Mouse (Mus musculus): ENCODE measurements around the gene Zfp518b. TPM values are rescaled to one million over a fixed set of nuclear protein-coding genes. Genes with fewer than 3 reads are reported as not detected.
A peak's percentile ranks its signal among the peaks of the same experiment; 100 is the strongest.

Zfp518b gene
- polyA plus RNA-seq (2015; fragmentation: Nextera tagmentation; extraction: Ambion mirVana): 15.2 and 18.1 TPM in 2 replicates

- no peaks in the 10 kb centered on the region for H3K9me3 ChIP-seq
- peak within 1 kb of the TSS; percentile 90 for H3K27ac ChIP-seq
- H3K36me3 ChIP-seq: peaks cover 31% of the 10 kb centered on the region
- peak; percentile 95 for ATAC-seq (ENCODE audit: borderline replicate concordance, extremely low read depth, low FRiP score, low TSS enrichment)
- H3K4me3 ChIP-seq: peak within 1 kb of the TSS; percentile 91
- H3K27me3 ChIP-seq: no peaks in the 10 kb centered on the region
- H3K9ac ChIP-seq: peak within 1 kb of the TSS; percentile 96
- peaks cover 7% of the 10 kb centered on the region for H3K4me1 ChIP-seq
- WGBS: under 1% methylated on average over 89 of the region's 89 CpGs
- peak within 1 kb of the TSS; percentile 85 for H3K4me2 ChIP-seq
Observed at GRCm38 (mm10) chr5:38684164-38684911, at the start of gene Zfp518b. Gene Zfp518b, minus strand, starts transcription at chr5:38684826.

DNA sequence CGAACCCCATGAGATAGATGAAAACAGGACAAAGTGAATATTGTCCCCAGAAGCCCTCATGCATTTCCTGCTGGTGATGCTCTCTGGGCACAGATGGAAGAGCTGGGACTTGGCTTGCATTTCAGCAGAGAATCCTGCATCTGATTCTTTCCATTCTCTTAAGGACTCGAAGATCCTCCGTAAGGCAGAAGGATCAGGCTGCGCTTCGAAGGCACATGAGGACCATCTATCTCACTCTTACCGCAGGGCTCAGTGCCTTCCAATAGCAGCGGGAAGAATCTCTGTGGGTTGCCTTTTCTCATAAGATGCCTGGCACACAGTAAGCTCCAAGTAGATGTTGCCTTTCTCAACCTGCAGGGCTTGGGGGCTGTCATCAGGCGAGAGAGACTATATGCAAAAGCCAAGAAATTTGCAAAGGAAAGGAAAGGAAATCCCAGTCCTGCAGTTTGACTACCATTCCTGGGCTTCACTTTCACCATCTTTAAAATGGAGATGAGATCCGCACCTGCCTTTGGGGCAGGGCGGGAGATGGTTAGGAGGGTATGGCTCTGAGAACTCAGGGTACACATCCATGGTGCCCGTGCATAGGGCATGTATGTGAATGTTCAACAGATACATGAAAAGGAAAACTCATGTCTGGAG is 24.4 kb upstream of the Zfp518b start:
- 65% methylated on average over 11 of the region's 11 CpGs for WGBS
- Histone ChIP-seq H3K4me3 (no peak overlapping the region), H3K9ac (no peak overlapping the region), H3K27ac (no peak overlapping the region), H3K4me1 (no peaks in the 10 kb centered on the region), H3K9me3 (no peaks in the 10 kb centered on the region), H3K27me3 (no peaks in the 10 kb centered on the region), H3K4me2 (no peak overlapping the region), H3K36me3 (no peaks in the 10 kb centered on the region)
- no peak for ATAC-seq (ENCODE audit: borderline replicate concordance, extremely low read depth, low FRiP score, low TSS enrichment)

DNA sequence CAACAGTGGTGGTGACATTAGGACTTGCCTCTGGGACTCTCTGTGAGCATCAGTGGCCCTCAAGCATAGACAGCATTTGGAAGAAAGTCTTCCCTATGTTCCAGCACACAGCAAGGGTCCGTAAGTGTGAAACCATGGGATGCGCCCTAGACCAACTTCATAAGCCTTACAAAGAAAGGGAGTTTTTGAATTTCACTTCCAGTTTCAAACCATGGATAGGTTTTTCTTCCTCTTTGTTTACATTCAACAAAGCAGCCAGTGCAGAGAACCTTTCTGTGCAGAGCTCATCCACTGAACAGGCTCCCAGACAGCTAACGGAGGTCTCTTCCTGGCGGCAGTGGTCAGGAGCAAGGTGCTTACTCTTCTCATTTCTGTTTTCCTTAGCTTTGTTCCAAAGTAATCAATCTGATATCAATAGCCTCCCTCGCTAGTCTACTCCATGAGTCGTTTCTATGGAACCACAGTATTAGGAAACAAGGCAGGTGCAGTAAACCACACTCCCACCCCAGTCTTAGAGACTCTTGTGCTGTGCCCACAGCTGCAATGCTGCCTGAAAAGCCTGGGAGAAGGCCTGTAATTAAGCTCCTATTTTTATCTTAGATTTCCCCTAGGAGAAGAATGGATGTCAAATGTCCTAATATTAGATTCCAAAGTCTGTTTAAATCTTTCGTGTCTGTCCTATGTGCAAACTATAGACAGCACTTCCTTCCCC is 22.9 kb upstream of the Zfp518b start:
- Histone ChIP-seq H3K27ac (no peak overlapping the region), H3K27me3 (no peaks in the 10 kb centered on the region), H3K4me1 (no peaks in the 10 kb centered on the region), H3K36me3 (no peaks in the 10 kb centered on the region), H3K9ac (no peak overlapping the region), H3K9me3 (no peaks in the 10 kb centered on the region), H3K4me2 (no peak overlapping the region), H3K4me3 (no peak overlapping the region)
- 70% methylated on average over 7 of the region's 7 CpGs for WGBS
- no peak for ATAC-seq (ENCODE audit: borderline replicate concordance, extremely low read depth, low FRiP score, low TSS enrichment)

DNA sequence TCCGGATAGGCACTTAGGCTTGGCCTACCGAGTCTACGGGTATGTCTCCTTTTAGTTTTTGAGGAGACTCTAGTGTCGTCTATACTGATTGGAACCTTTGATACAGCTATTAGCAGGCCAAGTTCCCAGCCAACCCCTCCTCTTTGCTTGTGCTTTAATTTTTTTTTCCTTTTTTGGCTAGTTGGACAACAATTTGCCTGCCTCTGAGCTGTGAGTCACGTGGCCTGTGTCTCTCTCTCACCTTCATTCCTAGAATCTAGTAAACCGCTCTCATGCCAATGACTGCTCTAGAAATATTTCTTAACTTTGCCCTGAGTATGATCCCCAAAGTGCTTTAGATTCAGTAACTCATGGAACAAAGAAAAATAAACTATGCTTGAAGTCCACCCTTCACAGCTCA is 18.3 kb upstream of the Zfp518b start:
- H3K27me3 ChIP-seq: no peaks in the 10 kb centered on the region
- no peak for ATAC-seq (ENCODE audit: borderline replicate concordance, extremely low read depth, low FRiP score, low TSS enrichment)
- H3K27ac ChIP-seq: no peak overlapping the region
- no peaks in the 10 kb centered on the region for H3K36me3 ChIP-seq
- no peak overlapping the region for H3K4me2 ChIP-seq
- no peaks in the 10 kb centered on the region for H3K9me3 ChIP-seq
- H3K4me1 ChIP-seq: no peaks in the 10 kb centered on the region
- H3K4me3 ChIP-seq: no peak overlapping the region
- H3K9ac ChIP-seq: no peak overlapping the region
- WGBS: 82% methylated on average over 6 of the region's 6 CpGs

- no peak for ATAC-seq (ENCODE audit: borderline replicate concordance, extremely low read depth, low FRiP score, low TSS enrichment)
- Histone ChIP-seq H3K27me3 (no peaks in the 10 kb centered on the region), H3K27ac (no peak overlapping the region), H3K4me3 (no peak overlapping the region), H3K9ac (no peak overlapping the region), H3K36me3 (no peaks in the 10 kb centered on the region), H3K9me3 (no peaks in the 10 kb centered on the region), H3K4me1 (no peaks in the 10 kb centered on the region), H3K4me2 (no peak overlapping the region)
- WGBS: 68% methylated on average over 2 of the region's 2 CpGs
Observed at GRCm38 (mm10) chr5:38702091-38702490, 17.5 kb upstream of the Zfp518b start.

- WGBS: 67% methylated on average over 5 of the region's 5 CpGs
- Histone ChIP-seq H3K4me2 (no peak overlapping the region), H3K27me3 (no peaks in the 10 kb centered on the region), H3K4me1 (no peaks in the 10 kb centered on the region), H3K36me3 (no peaks in the 10 kb centered on the region), H3K9ac (no peak overlapping the region), H3K4me3 (no peak overlapping the region), H3K27ac (no peak overlapping the region), H3K9me3 (no peaks in the 10 kb centered on the region)
- no peak for ATAC-seq (ENCODE audit: borderline replicate concordance, extremely low read depth, low FRiP score, low TSS enrichment)
Observed at GRCm38 (mm10) chr5:38698466-38698865, 13.8 kb upstream of the Zfp518b start.

- ATAC-seq (ENCODE audit: borderline replicate concordance, extremely low read depth, low FRiP score, low TSS enrichment): no peak
- WGBS: 52% methylated on average over 3 of the region's 3 CpGs
Observed at GRCm38 (mm10) chr5:38698046-38698445, 13.4 kb upstream of the Zfp518b start.

GRCm38 (mm10) chr5:38696616-38697375 is 12.2 kb upstream of the Zfp518b start:
- no peak for ATAC-seq (ENCODE audit: borderline replicate concordance, extremely low read depth, low FRiP score, low TSS enrichment)
- H3K27me3 ChIP-seq: no peaks in the 10 kb centered on the region
- H3K4me3 ChIP-seq: no peak overlapping the region
- no peak overlapping the region for H3K27ac ChIP-seq
- WGBS: 67% methylated on average over 8 of the region's 8 CpGs
- H3K9me3 ChIP-seq: no peaks in the 10 kb centered on the region
- H3K36me3 ChIP-seq: no peaks in the 10 kb centered on the region
- H3K4me1 ChIP-seq: no peaks in the 10 kb centered on the region
- H3K9ac ChIP-seq: no peak overlapping the region
- H3K4me2 ChIP-seq: no peak overlapping the region

More at GRCm38 (mm10) chr5:38698046-38698445, 13.4 kb upstream of the Zfp518b start:
- Histone ChIP-seq H3K36me3 (no peaks in the 10 kb centered on the region), H3K27me3 (no peaks in the 10 kb centered on the region), H3K4me3 (no peak overlapping the region), H3K4me2 (no peak overlapping the region), H3K9ac (no peak overlapping the region), H3K9me3 (no peaks in the 10 kb centered on the region), H3K27ac (no peak overlapping the region), H3K4me1 (no peaks in the 10 kb centered on the region)

DNA sequence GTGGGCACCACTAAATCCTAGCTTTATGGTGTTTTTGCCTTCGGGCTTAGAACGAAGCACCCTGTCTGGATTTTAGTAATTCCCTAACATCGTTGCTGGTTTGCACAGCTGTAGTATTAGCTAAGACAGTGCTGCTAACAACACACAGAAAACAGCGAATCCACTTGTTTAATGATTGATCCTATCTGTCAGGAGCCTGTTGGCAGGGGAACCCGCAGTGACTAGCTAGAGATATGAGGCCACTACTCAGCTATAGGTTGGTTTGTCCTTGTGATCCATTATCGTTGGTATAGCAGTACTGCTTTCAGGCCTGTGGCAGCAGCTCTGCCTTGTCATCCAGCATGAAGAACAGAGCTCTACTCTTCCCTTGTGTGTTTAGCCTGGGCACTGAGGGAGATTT is 8.2 kb upstream of the Zfp518b start:
- no peak overlapping the region for H3K9ac ChIP-seq

GRCm38 (mm10) chr5:38689186-38689585 is 4.6 kb upstream of the Zfp518b start:
- no peaks in the 10 kb centered on the region for H3K4me1 ChIP-seq
- 79% methylated on average over 6 of the region's 6 CpGs for WGBS
- no peak for ATAC-seq (ENCODE audit: borderline replicate concordance, extremely low read depth, low FRiP score, low TSS enrichment)
- no peaks in the 10 kb centered on the region for H3K27me3 ChIP-seq
- no peaks in the 10 kb centered on the region for H3K36me3 ChIP-seq
- H3K4me2 ChIP-seq: no peak overlapping the region
- H3K9ac ChIP-seq: no peak overlapping the region
- no peak overlapping the region for H3K4me3 ChIP-seq
- no peak overlapping the region for H3K27ac ChIP-seq
- no peaks in the 10 kb centered on the region for H3K9me3 ChIP-seq

More for the DNA sequence above, 8.2 kb upstream of the Zfp518b start:
- 74% methylated on average over 6 of the region's 6 CpGs for WGBS
- Histone ChIP-seq H3K27ac (no peak overlapping the region), H3K4me3 (no peak overlapping the region), H3K4me2 (no peak overlapping the region), H3K36me3 (no peaks in the 10 kb centered on the region), H3K4me1 (no peaks in the 10 kb centered on the region), H3K9me3 (no peaks in the 10 kb centered on the region), H3K27me3 (no peaks in the 10 kb centered on the region)
- no peak for ATAC-seq (ENCODE audit: borderline replicate concordance, extremely low read depth, low FRiP score, low TSS enrichment)

- H3K4me2 ChIP-seq: no peak overlapping the region
- ATAC-seq (ENCODE audit: borderline replicate concordance, extremely low read depth, low FRiP score, low TSS enrichment): no peak
- no peak overlapping the region for H3K27ac ChIP-seq
- no peak overlapping the region for H3K4me3 ChIP-seq
- WGBS: 83% methylated on average over 1 of the region's 1 CpGs
- H3K4me1 ChIP-seq: peaks cover 7% of the 10 kb centered on the region
- H3K36me3 ChIP-seq: no peaks in the 10 kb centered on the region; the same call in 1 of the 2 replicates
- H3K27me3 ChIP-seq: no peaks in the 10 kb centered on the region
- no peak overlapping the region for H3K9ac ChIP-seq
- H3K9me3 ChIP-seq: no peaks in the 10 kb centered on the region
Observed at GRCm38 (mm10) chr5:38687694-38688093, 3.1 kb upstream of the Zfp518b start.

All from lung, embryonic 15.5 days (tissue).